Mouse (Mus musculus): ENCODE measurements at regions not wholly inside any gene's neighbourhood (a gene's known extent, or its start where the extent isn't known, plus 50 kb on each side); places are given as distances from the start of the nearest gene placed in this dataset.

- no peak for DNase-seq
These were observed 178.9 kb upstream of the Tecrl start for GRCm38 (mm10) chr5:83533901-83534300.

DNA sequence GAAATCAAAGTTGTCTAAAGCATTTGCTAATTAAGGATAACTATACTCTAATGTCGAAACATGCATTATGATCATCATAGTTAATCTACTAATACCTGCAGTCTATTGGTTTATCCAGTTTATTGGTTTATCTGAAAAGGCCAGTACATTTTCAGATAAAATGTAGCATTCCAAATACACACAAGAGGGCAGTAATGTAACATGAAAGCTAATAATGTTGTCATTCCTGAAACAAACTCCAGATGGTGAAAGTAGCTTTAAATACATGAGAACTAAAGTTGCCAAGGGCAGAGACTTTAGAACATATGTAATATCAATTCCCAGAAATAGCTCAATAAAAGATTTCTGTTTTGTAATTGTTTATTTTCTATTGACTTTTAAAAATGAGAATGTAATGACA, 163.7 kb upstream of the Tecrl start:
- no peak for DNase-seq

GRCm38 (mm10) chr5:83484135-83484534, 129.1 kb upstream of the Tecrl start:
- no peak for DNase-seq

DNA sequence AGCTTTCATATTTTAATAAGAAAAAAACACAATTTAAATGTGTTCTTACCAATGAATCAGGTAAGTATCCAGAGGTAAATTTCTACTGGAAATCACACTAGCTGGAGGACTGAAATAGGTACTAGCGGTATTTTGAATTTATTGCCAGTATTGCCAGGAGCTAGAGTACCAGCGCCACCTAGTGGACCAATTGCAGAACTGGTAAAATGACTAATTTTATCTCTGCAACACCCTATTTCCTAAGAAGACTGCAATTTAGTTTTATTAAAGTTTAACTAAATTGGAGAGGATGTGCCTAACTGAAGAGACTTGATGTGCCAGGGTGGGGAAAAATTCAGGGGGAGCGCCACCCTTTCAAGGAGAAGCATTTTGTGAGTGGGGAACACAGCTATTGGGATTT, 85.3 kb upstream of the Tecrl start:
- DNase-seq = peak; percentile 26

GRCm38 (mm10) chr5:83436510-83436909, 81.5 kb upstream of the Tecrl start:
- no peak for DNase-seq

DNA sequence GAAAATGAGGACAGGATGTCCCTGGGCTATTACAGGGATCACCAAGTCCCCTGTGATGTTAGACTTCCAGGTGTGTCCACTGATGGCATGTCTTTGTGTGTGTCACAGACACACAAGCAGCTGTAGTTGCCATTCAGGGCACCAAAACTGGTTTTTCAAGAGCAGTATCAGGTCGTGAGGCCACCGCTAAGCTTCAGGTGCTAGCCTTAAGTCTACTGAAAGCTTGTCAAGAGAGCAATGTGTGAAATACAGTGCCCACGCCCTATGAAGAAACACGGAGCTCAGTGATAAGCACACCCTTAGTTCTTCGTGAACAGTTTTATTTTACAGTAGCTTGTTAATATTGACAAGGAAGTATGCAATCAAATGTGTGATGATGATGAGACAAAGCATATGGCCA, 66.7 kb upstream of the Tecrl start:
- no peak for DNase-seq

DNA sequence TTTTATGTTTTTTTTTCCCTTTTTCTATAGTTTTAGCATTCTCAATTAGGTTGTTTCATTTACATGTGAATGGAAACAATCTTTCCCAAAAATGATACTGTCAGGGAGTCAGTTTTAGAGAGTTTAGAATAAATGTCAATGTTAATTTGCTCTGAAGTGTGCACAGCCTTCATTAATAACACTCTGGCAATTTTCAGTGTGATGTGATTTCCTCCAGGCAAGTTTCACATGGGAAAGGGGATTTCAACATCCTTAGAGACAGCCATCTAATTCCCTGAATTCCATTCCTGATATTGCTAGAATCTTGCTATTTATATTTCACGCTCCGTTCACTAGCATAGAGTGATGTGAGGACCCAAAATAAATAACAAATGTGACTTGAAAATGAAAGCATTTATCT, 55.2 kb upstream of the Tecrl start:
- no peak for DNase-seq

DNA sequence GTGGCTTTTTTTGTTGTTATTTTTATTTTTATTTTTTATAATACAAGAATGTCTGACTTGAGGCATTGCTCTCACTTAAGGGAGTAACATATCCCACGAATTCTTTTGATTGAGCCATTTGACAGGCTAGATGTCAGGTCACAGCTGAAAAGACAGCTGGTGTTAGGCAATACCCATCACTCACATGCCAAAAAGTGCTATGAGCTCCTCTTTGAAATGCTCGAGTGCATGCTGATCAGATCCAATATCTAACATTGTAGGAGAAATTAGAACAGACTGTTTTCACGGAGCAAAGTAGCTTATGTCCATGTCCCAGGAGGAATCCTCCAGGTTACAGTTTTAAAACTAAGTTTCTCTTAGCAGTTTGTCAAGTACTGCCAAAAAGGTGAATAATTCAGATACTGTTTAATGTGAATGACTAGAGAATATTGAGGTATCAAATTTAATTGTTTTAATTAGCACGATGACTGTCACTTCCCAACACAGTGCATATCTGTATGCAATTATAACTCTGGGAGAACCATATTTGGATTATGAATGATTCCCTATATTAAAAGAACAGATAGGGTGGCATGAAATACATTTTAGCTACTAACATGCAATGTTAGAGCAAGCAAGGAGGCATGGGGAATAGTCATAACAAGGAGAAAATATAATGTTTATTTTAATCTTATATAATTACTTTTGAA, 50.4 kb upstream of the Tecrl start:
- DNase-seq = no peak
